Mouse (Mus musculus): ENCODE measurements around the gene C1qtnf9. TPM values are rescaled to one million over a fixed set of nuclear protein-coding genes. Genes with fewer than 3 reads are reported as not detected.

The C1qtnf9 gene
- polyA plus RNA-seq, 1 experiment from 2014 or later = 0.57 TPM

GRCm38 (mm10) chr14:60752892-60753800, 14.8 kb upstream of the C1qtnf9 start:
- Histone ChIP-seq H3K27me3 (no peaks in the 10 kb centered on the region), H3K9ac (no peak overlapping the region), H3K36me3 (peaks cover 87% of the 10 kb centered on the region), H3K4me3 (replicated peaks) (no peak overlapping the region), H3K9me3 (replicated peaks) (no peaks in the 10 kb centered on the region), H3K4me1 (no peaks in the 10 kb centered on the region), H3K4me2 (no peak overlapping the region), H3K27ac (no peak overlapping the region)
- no peak for ATAC-seq (replicated peaks; ENCODE audit: low FRiP score)
- 86% methylated on average over 14 of the region's 14 CpGs for WGBS

GRCm38 (mm10) chr14:60753801-60754126, 14.2 kb upstream of the C1qtnf9 start:
- Histone ChIP-seq H3K9ac (no peak overlapping the region), H3K27me3 (no peaks in the 10 kb centered on the region), H3K27ac (no peak overlapping the region), H3K36me3 (peaks cover 90% of the 10 kb centered on the region), H3K9me3 (replicated peaks) (no peaks in the 10 kb centered on the region), H3K4me1 (no peaks in the 10 kb centered on the region), H3K4me2 (no peak overlapping the region), H3K4me3 (replicated peaks) (no peak overlapping the region)
- no peak for ATAC-seq (replicated peaks; ENCODE audit: low FRiP score)
- WGBS = 95% methylated on average over 10 of the region's 10 CpGs

- Histone ChIP-seq H3K4me1 (no peaks in the 10 kb centered on the region), H3K4me3 (replicated peaks) (no peak overlapping the region), H3K27me3 (no peaks in the 10 kb centered on the region), H3K4me2 (no peak overlapping the region), H3K27ac (no peak overlapping the region), H3K9me3 (replicated peaks) (no peaks in the 10 kb centered on the region), H3K9ac (no peak overlapping the region), H3K36me3 (peaks cover 90% of the 10 kb centered on the region)
- 96% methylated on average over 5 of the region's 5 CpGs for WGBS
- ATAC-seq (replicated peaks; ENCODE audit: low FRiP score) = no peak
Measured at GRCm38 (mm10) chr14:60754656-60755055, 13.3 kb upstream of the C1qtnf9 start.

DNA sequence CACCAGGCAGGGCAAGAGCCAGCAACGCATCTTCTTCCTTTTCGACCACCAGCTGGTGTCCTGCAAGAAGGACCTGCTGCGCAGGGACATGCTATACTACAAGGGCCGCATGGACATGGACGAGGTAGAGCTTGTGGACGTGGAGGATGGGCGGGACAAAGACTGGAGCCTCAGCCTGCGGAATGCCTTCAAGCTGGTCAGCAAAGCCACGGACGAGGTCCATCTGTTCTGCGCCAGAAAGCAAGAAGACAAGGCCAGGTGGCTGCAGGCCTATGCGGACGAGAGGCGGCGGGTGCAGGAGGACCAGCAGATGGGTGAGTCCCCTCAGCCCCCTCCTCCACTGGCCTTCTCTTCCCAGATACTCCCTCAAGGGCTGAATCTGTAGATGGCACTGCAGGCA, 11.7 kb upstream of the C1qtnf9 start:
- peak; percentile 57; the same call in 1 of the 2 replicates for ATAC-seq (replicated peaks; ENCODE audit: low FRiP score)
- no peak overlapping the region for H3K4me2 ChIP-seq
- 72% methylated on average over 15 of the region's 15 CpGs for WGBS
- H3K9ac ChIP-seq = no peak overlapping the region
- no peak overlapping the region for H3K27ac ChIP-seq
- H3K36me3 ChIP-seq = peaks cover 90% of the 10 kb centered on the region
- H3K27me3 ChIP-seq = no peaks in the 10 kb centered on the region
- no peak overlapping the region for H3K4me3 ChIP-seq (replicated peaks)
- no peaks in the 10 kb centered on the region for H3K4me1 ChIP-seq
- H3K9me3 ChIP-seq (replicated peaks) = no peaks in the 10 kb centered on the region

DNA sequence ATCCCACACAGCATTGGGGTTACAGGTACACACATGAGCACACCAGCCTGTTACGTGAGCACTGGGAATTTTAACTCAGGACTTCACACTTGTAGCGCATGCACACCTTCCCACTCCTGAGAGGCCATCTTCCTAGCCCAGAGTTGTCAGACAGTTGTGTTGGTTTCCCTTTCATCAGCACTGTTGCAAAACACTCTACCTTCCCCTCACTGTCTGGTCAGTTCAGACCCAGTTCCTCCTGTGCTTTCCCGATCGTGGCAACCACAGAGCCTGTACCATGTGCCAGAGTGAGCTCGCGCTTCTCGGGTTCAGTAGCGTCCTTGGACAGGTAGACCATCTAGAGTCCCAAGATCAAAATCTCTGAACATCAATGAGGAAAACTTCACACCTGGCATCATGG, 10.7 kb upstream of the C1qtnf9 start:
- no peak for ATAC-seq (replicated peaks; ENCODE audit: low FRiP score)
- Histone ChIP-seq H3K9me3 (replicated peaks) (no peaks in the 10 kb centered on the region), H3K27me3 (no peaks in the 10 kb centered on the region), H3K4me1 (peaks cover 3% of the 10 kb centered on the region; the same call in 1 of the 2 replicates), H3K9ac (no peak overlapping the region), H3K27ac (no peak overlapping the region), H3K36me3 (peaks cover 90% of the 10 kb centered on the region), H3K4me3 (replicated peaks) (no peak overlapping the region), H3K4me2 (no peak overlapping the region)
- 95% methylated on average over 8 of the region's 8 CpGs for WGBS

DNA sequence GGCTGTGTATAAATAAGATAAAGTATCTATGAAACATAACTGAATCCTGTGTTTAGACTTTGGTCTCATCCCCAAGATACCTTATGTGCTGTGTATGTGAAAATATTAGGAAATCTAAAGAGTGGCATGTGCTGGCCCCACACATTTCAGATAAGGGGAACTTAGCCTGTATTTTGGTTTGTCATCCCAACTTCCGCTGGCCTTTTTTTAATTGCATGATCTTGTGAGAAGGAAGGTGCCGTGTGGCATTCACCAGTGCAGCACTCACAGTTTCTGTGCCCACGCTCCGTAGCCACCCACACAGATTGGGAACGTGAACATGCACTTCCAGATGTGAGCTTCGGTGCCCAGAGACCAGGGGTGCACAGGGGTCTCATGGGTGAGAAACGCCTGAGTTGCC, 10.2 kb upstream of the C1qtnf9 start:
- Histone ChIP-seq H3K27ac (no peak overlapping the region), H3K36me3 (peaks cover 92% of the 10 kb centered on the region), H3K4me3 (replicated peaks) (no peak overlapping the region), H3K4me2 (no peak overlapping the region), H3K9me3 (replicated peaks) (no peaks in the 10 kb centered on the region), H3K9ac (no peak overlapping the region), H3K4me1 (peaks cover 3% of the 10 kb centered on the region; the same call in 1 of the 2 replicates), H3K27me3 (no peaks in the 10 kb centered on the region)
- 95% methylated on average over 7 of the region's 7 CpGs for WGBS
- no peak for ATAC-seq (replicated peaks; ENCODE audit: low FRiP score)

GRCm38 (mm10) chr14:60759097-60759496, 8.8 kb upstream of the C1qtnf9 start:
- H3K4me2 ChIP-seq = no peak overlapping the region
- H3K4me3 ChIP-seq (replicated peaks) = no peak overlapping the region
- H3K27me3 ChIP-seq = no peaks in the 10 kb centered on the region
- no peak overlapping the region for H3K27ac ChIP-seq
- 91% methylated on average over 8 of the region's 8 CpGs for WGBS
- H3K4me1 ChIP-seq = peaks cover 7% of the 10 kb centered on the region; the same call in 1 of the 2 replicates
- H3K9ac ChIP-seq = no peak overlapping the region
- no peaks in the 10 kb centered on the region for H3K9me3 ChIP-seq (replicated peaks)
- ATAC-seq (replicated peaks; ENCODE audit: low FRiP score) = no peak
- H3K36me3 ChIP-seq = peaks cover 89% of the 10 kb centered on the region

DNA sequence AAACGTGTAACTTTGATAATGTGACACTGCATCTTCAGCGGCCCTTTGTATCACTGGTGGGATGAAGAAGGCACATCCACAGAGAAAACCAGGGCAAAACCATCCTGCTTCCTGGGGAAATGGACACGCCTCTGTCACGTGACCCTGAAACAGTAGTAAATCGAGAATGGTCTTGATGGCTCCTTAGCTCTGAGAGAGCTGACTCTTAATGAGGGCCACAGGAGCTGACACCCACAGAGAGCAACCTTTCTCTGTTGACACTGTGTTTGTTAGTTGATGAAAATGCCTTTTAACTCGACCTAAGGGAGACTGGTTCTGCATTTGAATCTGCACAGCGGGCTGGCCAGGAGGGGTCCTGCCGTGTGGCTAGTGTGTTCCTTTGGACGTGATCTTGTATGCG, 6.1 kb upstream of the C1qtnf9 start:
- Histone ChIP-seq H3K4me1 (peaks cover 23% of the 10 kb centered on the region), H3K4me2 (no peak overlapping the region), H3K9ac (no peak overlapping the region), H3K27me3 (no peaks in the 10 kb centered on the region), H3K9me3 (replicated peaks) (no peaks in the 10 kb centered on the region), H3K36me3 (peaks cover 64% of the 10 kb centered on the region), H3K27ac (no peak overlapping the region), H3K4me3 (replicated peaks) (no peak overlapping the region)
- no peak for ATAC-seq (replicated peaks; ENCODE audit: low FRiP score)
- WGBS = 78% methylated on average over 10 of the region's 10 CpGs

DNA sequence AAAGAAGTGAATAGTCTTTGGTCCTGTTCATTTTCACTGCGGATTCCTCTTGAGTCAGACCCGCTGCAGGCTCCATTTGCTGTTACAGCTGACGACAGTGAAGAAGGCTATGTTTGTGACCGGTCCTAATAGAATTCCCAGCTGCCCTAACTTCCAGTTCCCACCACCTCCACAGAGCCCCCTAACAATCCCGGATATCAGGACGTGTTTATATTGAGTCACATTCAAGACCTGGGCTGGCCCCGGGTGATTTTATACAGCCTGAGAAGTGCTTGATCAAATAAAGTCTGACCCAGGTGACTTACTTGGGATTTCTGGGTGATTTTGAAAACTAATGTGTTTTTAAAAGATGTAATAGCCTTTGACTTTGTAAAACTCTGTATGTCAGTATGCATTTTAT, 5.2 kb upstream of the C1qtnf9 start:
- no peaks in the 10 kb centered on the region for H3K9me3 ChIP-seq (replicated peaks)
- WGBS = 65% methylated on average over 7 of the region's 7 CpGs
- peaks cover 56% of the 10 kb centered on the region for H3K36me3 ChIP-seq
- ATAC-seq (replicated peaks; ENCODE audit: low FRiP score) = no peak
- H3K4me3 ChIP-seq (replicated peaks) = no peak overlapping the region
- peaks cover 23% of the 10 kb centered on the region for H3K4me1 ChIP-seq
- no peak overlapping the region for H3K27ac ChIP-seq
- no peaks in the 10 kb centered on the region for H3K27me3 ChIP-seq
- H3K9ac ChIP-seq = no peak overlapping the region
- H3K4me2 ChIP-seq = no peak overlapping the region

DNA sequence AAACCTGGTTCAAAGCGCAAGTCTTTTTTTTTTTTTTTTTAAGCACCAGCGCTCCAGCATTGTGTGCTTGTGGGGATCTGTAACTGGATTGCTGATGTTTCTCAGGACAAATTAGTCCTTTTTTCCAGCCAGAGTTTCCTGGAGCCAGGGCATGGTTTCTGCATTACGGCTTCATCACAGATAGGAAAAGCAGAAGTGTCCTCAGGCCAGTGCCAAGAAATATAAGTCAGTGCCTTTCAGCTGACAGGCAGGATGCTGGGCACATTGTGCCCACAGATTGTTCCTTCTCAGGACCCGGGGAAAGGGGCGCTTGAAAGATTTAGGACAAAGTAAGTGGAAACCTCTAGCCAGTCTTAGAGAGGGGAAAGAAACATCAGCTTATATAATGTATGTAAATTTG, 4.2 kb upstream of the C1qtnf9 start:
- Histone ChIP-seq H3K36me3 (peaks cover 46% of the 10 kb centered on the region), H3K27ac (0 out of 2 replicates have a peak overlapping the region, but pooled peaks have one; percentile 41), H3K9me3 (replicated peaks) (no peaks in the 10 kb centered on the region), H3K4me1 (peaks cover 23% of the 10 kb centered on the region), H3K4me2 (no peak overlapping the region), H3K9ac (no peak overlapping the region), H3K27me3 (no peaks in the 10 kb centered on the region), H3K4me3 (replicated peaks) (no peak overlapping the region)
- no peak for ATAC-seq (replicated peaks; ENCODE audit: low FRiP score)
- 80% methylated on average over 5 of the region's 5 CpGs for whole genome bisulfite sequencing

DNA sequence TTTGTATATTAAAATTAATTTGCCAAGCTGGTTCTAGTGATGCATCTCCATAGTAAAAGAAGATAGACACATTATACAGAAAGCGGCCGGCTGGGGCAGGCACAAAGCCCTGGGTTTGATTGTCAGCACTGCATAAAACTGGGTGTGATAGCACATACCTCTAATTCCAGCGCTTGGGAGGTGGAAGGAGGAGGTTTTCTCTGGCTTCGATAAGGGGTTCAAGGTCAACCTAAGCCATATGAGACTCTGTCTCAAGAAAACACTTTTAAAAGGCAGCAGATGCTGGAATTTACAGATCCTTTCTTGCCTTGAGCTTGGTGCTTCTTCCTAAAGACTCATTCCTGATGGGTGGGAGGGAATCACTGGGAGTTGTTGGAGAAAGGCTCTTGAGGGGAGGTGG, 3.4 kb upstream of the C1qtnf9 start:
- H3K9me3 ChIP-seq (replicated peaks) = no peaks in the 10 kb centered on the region
- H3K9ac ChIP-seq = no peak overlapping the region
- ATAC-seq (replicated peaks; ENCODE audit: low FRiP score) = no peak
- no peak overlapping the region for H3K27ac ChIP-seq
- peaks cover 38% of the 10 kb centered on the region for H3K36me3 ChIP-seq
- H3K4me3 ChIP-seq (replicated peaks) = no peak overlapping the region
- WGBS = 48% methylated on average over 4 of the region's 4 CpGs
- peaks cover 23% of the 10 kb centered on the region for H3K4me1 ChIP-seq
- H3K27me3 ChIP-seq = no peaks in the 10 kb centered on the region
- no peak overlapping the region for H3K4me2 ChIP-seq

DNA sequence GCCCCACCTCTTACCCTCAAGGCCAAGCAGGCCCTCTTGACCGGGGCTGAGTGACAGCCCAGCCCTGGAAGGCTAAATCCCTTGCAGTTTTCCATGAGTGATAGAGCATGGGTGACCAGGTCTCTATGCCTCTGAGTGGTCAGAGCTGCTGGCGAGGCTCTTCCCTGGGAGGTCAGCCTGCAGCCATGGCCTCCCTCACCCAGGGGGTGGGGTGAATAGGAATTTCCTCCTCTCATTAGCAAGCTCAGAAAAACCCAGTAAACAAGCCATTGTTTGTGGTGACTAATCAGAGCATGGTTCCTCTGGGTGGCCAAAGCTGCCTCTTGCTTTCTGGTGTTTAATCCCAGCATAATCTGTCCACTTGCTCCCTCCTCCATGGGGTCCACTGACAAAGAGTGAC, 2.9 kb upstream of the C1qtnf9 start:
- 40% methylated on average over 2 of the region's 2 CpGs for WGBS
- Histone ChIP-seq H3K27ac (peak overlapping the region; percentile 32; the same call in 1 of the 2 replicates), H3K9me3 (replicated peaks) (no peaks in the 10 kb centered on the region), H3K4me3 (replicated peaks) (no peak overlapping the region), H3K9ac (no peak overlapping the region), H3K36me3 (peaks cover 34% of the 10 kb centered on the region), H3K4me1 (peaks cover 23% of the 10 kb centered on the region), H3K27me3 (no peaks in the 10 kb centered on the region), H3K4me2 (no peak overlapping the region)
- no peak for ATAC-seq (replicated peaks; ENCODE audit: low FRiP score)

DNA sequence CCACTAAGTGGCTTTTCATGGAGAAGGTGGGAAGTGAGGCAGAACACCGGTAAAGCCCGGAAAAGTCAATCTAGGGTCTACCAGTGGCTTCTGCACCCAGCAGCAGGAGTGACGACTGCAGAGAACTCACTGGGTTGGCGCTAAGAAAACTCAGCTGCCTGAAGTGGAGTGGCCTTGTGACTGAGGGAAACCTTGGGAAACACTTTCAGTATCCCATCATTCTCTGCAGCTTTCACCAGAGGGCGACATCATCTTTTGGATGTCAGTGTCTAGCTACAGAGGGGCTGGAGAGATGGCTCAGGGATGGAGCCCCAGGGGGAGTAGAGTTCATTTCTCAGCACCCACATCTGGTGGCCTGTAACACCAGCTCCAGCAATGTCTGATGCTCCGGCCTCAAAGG, 1.4 kb downstream of the C1qtnf9 start:
- no peaks in the 10 kb centered on the region for H3K27me3 ChIP-seq
- no peak overlapping the region for H3K4me2 ChIP-seq
- no peak overlapping the region for H3K4me3 ChIP-seq (replicated peaks)
- H3K27ac ChIP-seq = no peak overlapping the region
- H3K36me3 ChIP-seq = no peaks in the 10 kb centered on the region
- ATAC-seq (replicated peaks; ENCODE audit: low FRiP score) = no peak
- peaks cover 16% of the 10 kb centered on the region for H3K4me1 ChIP-seq
- 44% methylated on average over 6 of the region's 6 CpGs for WGBS
- H3K9ac ChIP-seq = no peak overlapping the region
- no peaks in the 10 kb centered on the region for H3K9me3 ChIP-seq (replicated peaks)

Measured in kidney, embryonic 15.5 days (tissue).